Mouse (Mus musculus): Measurements from ENCODE around the gene Tnk1.

Gene Tnk1

DNA sequence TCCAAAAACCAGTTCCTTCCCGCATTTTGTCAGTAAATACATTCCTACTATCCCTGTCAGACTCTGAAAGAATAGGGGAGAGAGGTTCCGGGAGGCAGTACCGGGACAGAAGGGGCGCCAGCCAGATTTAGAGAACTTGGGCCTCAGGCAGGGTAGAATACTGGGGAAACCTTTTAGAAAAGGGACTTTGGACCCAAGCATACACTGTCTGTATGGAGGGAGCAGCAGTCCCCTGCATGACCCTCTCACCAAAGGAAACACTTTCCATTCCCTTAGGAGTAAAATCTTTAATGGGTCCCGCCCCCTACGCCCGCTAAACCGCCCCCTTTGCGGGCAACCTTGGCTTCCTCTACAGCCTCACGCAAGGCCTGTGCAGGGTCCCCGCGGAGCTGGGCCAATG lies 55.2 kb downstream of the Tnk1 start:
- no peak for DNase-seq (ENCODE audit: low spot score)

GRCm38 (mm10) chr11:69802648-69803105 lies 55.9 kb downstream of the Tnk1 start:
- peak; percentile 83 for DNase-seq (ENCODE audit: low spot score)

GRCm38 (mm10) chr11:69801379-69801977 lies 57.1 kb downstream of the Tnk1 start, which contains the start of gene Fgf11:
TSS of gene Fgf11 (minus strand) at chr11:69801857.
- peak; percentile 11 for DNase-seq (ENCODE audit: low spot score)

Measured in embryo, embryonic 10.5 days (tissue).